Mouse (Mus musculus) heart, adult 2 months (tissue): ENCODE results near the gene Zfp827.

Source experiments
- CTCF ChIP-seq: fragments of 200-600 bp; IDR thresholded peaks from 2 replicates; pipeline ENCODE4 v1.8.1; 2022; ENCODE audit warnings: antibody characterized with exemption, mild to moderate bottlenecking, moderate library complexity
- EP300 ChIP-seq: fragments of 200-500 bp; IDR thresholded peaks from 2 replicates; pipeline ENCODE4 v1.6.1; 2011; ENCODE audit warnings: low read depth, low read length, control low read depth; ENCODE audit not compliant: insufficient read depth
- POLR2A ChIP-seq: fragments of 200-500 bp; IDR thresholded peaks from 2 replicates; pipeline ENCODE4 v1.6.1; 2011; ENCODE audit warnings: mild to moderate bottlenecking, low read depth, low read length, control low read depth; ENCODE audit not compliant: insufficient read depth

GRCm38 (mm10) chr8:79139614-79140013 lies 111.4 kb downstream of the Zfp827 start:
- TF ChIP-seq CTCF (no peak), POLR2A (no peak), EP300 (no peak)
